Mouse (Mus musculus): ENCODE measurements around the gene Ebf1. TPM values are rescaled to one million over a fixed set of nuclear protein-coding genes. Genes with fewer than 3 reads are reported as not detected.

Ebf1 gene
- polyA plus RNA-seq, 1 experiment from 2014 or later, result 54.5 TPM

- peaks cover 35% of the 10 kb centered on the region for H3K4me1 ChIP-seq (ENCODE audit: control insufficient read depth, insufficient read depth, low read length)
- peak overlapping the region; percentile 58 for H3K9ac ChIP-seq (ENCODE audit: low read depth, low read length)
Measured at GRCm38 (mm10) chr11:44665156-44665682, 48.1 kb downstream of the Ebf1 start.

GRCm38 (mm10) chr11:44665741-44666531 is 48.8 kb downstream of the Ebf1 start:
- Histone ChIP-seq H3K4me3 (ENCODE audit: low read depth, low read length) (peak overlapping the region; percentile 28; the same call in 1 of the 2 replicates), H3K27ac (replicated peaks; ENCODE audit: low read depth, low read length) (peak overlapping the region; percentile 61), H3K4me1 (ENCODE audit: control insufficient read depth, insufficient read depth, low read length) (peaks cover 35% of the 10 kb centered on the region), H3K9ac (ENCODE audit: low read depth, low read length) (peak overlapping the region; percentile 58; the same call in 1 of the 2 replicates), H3K4me2 (ENCODE audit: low read depth, low read length) (peak overlapping the region; percentile 51), H3K27me3 (replicated peaks; ENCODE audit: control insufficient read depth, insufficient read depth, low read length) (no peaks in the 10 kb centered on the region), H3K9me3 (ENCODE audit: control insufficient read depth, low read length) (no peaks in the 10 kb centered on the region), H3K36me3 (ENCODE audit: control insufficient read depth, insufficient read depth, low read length) (no peaks in the 10 kb centered on the region)
- ATAC-seq (ENCODE audit: low read depth) (0 out of 2 replicates have a peak, but pooled peaks have one; percentile 12), DNase-seq (ENCODE audit: low spot score) (no peak)
- WGBS, result 24% methylated on average over 7 of the region's 7 CpGs

More at GRCm38 (mm10) chr11:44665156-44665682, 48.1 kb downstream of the Ebf1 start:
- 3% methylated on average over 18 of the region's 18 CpGs for WGBS
- Histone ChIP-seq H3K9me3 (ENCODE audit: control insufficient read depth, low read length) (no peaks in the 10 kb centered on the region), H3K4me3 (ENCODE audit: low read depth, low read length) (peak overlapping the region; percentile 28), H3K27ac (replicated peaks; ENCODE audit: low read depth, low read length) (peak overlapping the region; percentile 61), H3K27me3 (replicated peaks; ENCODE audit: control insufficient read depth, insufficient read depth, low read length) (no peaks in the 10 kb centered on the region), H3K36me3 (ENCODE audit: control insufficient read depth, insufficient read depth, low read length) (no peaks in the 10 kb centered on the region), H3K4me2 (ENCODE audit: low read depth, low read length) (peak overlapping the region; percentile 51)
- peak; percentile 81 for ATAC-seq (ENCODE audit: low read depth)
- DNase-seq (ENCODE audit: low spot score), result peak; percentile 77

- Histone ChIP-seq H3K9me3 (ENCODE audit: control insufficient read depth, low read length) (no peaks in the 10 kb centered on the region), H3K27me3 (replicated peaks; ENCODE audit: control insufficient read depth, insufficient read depth, low read length) (no peaks in the 10 kb centered on the region), H3K4me3 (ENCODE audit: low read depth, low read length) (no peak overlapping the region), H3K9ac (ENCODE audit: low read depth, low read length) (no peak overlapping the region), H3K4me2 (ENCODE audit: low read depth, low read length) (no peak overlapping the region), H3K27ac (replicated peaks; ENCODE audit: low read depth, low read length) (no peak overlapping the region), H3K4me1 (ENCODE audit: control insufficient read depth, insufficient read depth, low read length) (peaks cover 35% of the 10 kb centered on the region), H3K36me3 (ENCODE audit: control insufficient read depth, insufficient read depth, low read length) (no peaks in the 10 kb centered on the region)
- ATAC-seq (ENCODE audit: low read depth) (no peak), DNase-seq (ENCODE audit: low spot score) (peak; percentile 45)
- 43% methylated on average over 4 of the region's 4 CpGs for WGBS
Measured at GRCm38 (mm10) chr11:44666741-44667140, 49.6 kb downstream of the Ebf1 start.

- 75% methylated on average over 2 of the region's 2 CpGs for WGBS
Measured at GRCm38 (mm10) chr11:44681306-44681705, 64.2 kb downstream of the Ebf1 start.

GRCm38 (mm10) chr11:44681995-44682394 is 64.9 kb downstream of the Ebf1 start:
- Histone ChIP-seq H3K9ac (ENCODE audit: low read depth, low read length) (no peak overlapping the region), H3K27me3 (replicated peaks; ENCODE audit: control insufficient read depth, insufficient read depth, low read length) (no peaks in the 10 kb centered on the region), H3K27ac (replicated peaks; ENCODE audit: low read depth, low read length) (no peak overlapping the region), H3K36me3 (ENCODE audit: control insufficient read depth, insufficient read depth, low read length) (no peaks in the 10 kb centered on the region), H3K4me2 (ENCODE audit: low read depth, low read length) (no peak overlapping the region), H3K4me1 (ENCODE audit: control insufficient read depth, insufficient read depth, low read length) (peaks cover 30% of the 10 kb centered on the region), H3K4me3 (ENCODE audit: low read depth, low read length) (no peak overlapping the region), H3K9me3 (ENCODE audit: control insufficient read depth, low read length) (no peaks in the 10 kb centered on the region)
- ATAC-seq (ENCODE audit: low read depth) (no peak), DNase-seq (ENCODE audit: low spot score) (no peak)
- WGBS, result 96% methylated on average over 4 of the region's 4 CpGs

More at GRCm38 (mm10) chr11:44681306-44681705, 64.2 kb downstream of the Ebf1 start:
- Histone ChIP-seq H3K4me1 (ENCODE audit: control insufficient read depth, insufficient read depth, low read length) (peaks cover 30% of the 10 kb centered on the region), H3K9me3 (ENCODE audit: control insufficient read depth, low read length) (no peaks in the 10 kb centered on the region), H3K27ac (replicated peaks; ENCODE audit: low read depth, low read length) (no peak overlapping the region), H3K4me3 (ENCODE audit: low read depth, low read length) (no peak overlapping the region), H3K9ac (ENCODE audit: low read depth, low read length) (no peak overlapping the region), H3K27me3 (replicated peaks; ENCODE audit: control insufficient read depth, insufficient read depth, low read length) (no peaks in the 10 kb centered on the region), H3K36me3 (ENCODE audit: control insufficient read depth, insufficient read depth, low read length) (no peaks in the 10 kb centered on the region), H3K4me2 (ENCODE audit: low read depth, low read length) (no peak overlapping the region)
- ATAC-seq (ENCODE audit: low read depth) (no peak), DNase-seq (ENCODE audit: low spot score) (no peak)

- Histone ChIP-seq H3K36me3 (ENCODE audit: control insufficient read depth, insufficient read depth, low read length) (no peaks in the 10 kb centered on the region), H3K9ac (ENCODE audit: low read depth, low read length) (no peak overlapping the region), H3K4me3 (ENCODE audit: low read depth, low read length) (no peak overlapping the region), H3K4me1 (ENCODE audit: control insufficient read depth, insufficient read depth, low read length) (peaks cover 30% of the 10 kb centered on the region), H3K4me2 (ENCODE audit: low read depth, low read length) (peak overlapping the region; percentile 32), H3K27ac (replicated peaks; ENCODE audit: low read depth, low read length) (peak overlapping the region; percentile 28; the same call in 1 of the 2 replicates), H3K27me3 (replicated peaks; ENCODE audit: control insufficient read depth, insufficient read depth, low read length) (no peaks in the 10 kb centered on the region), H3K9me3 (ENCODE audit: control insufficient read depth, low read length) (no peaks in the 10 kb centered on the region)
- WGBS, result 31% methylated on average over 18 of the region's 18 CpGs
- DNase-seq (ENCODE audit: low spot score) (no peak), ATAC-seq (ENCODE audit: low read depth) (no peak)
Measured at GRCm38 (mm10) chr11:44682703-44683539, 65.8 kb downstream of the Ebf1 start.

- Histone ChIP-seq H3K4me3 (ENCODE audit: low read depth, low read length) (no peak overlapping the region), H3K4me1 (ENCODE audit: control insufficient read depth, insufficient read depth, low read length) (peaks cover 35% of the 10 kb centered on the region), H3K4me2 (ENCODE audit: low read depth, low read length) (peak overlapping the region; percentile 31), H3K9me3 (ENCODE audit: control insufficient read depth, low read length) (no peaks in the 10 kb centered on the region), H3K9ac (ENCODE audit: low read depth, low read length) (no peak overlapping the region; the same call in 1 of the 2 replicates), H3K27ac (replicated peaks; ENCODE audit: low read depth, low read length) (peak overlapping the region; percentile 74), H3K36me3 (ENCODE audit: control insufficient read depth, insufficient read depth, low read length) (no peaks in the 10 kb centered on the region), H3K27me3 (replicated peaks; ENCODE audit: control insufficient read depth, insufficient read depth, low read length) (no peaks in the 10 kb centered on the region)
- no peak for DNase-seq (ENCODE audit: low spot score)
- WGBS, result 41% methylated on average over 20 of the region's 20 CpGs
- no peak for ATAC-seq (ENCODE audit: low read depth)
Measured at GRCm38 (mm10) chr11:44684486-44685076, 67.5 kb downstream of the Ebf1 start.

- H3K36me3 ChIP-seq (ENCODE audit: control insufficient read depth, insufficient read depth, low read length), result no peaks in the 10 kb centered on the region
- H3K27ac ChIP-seq (replicated peaks; ENCODE audit: low read depth, low read length), result peak overlapping the region; percentile 74
- ATAC-seq (ENCODE audit: low read depth) (no peak), DNase-seq (ENCODE audit: low spot score) (no peak)
- WGBS, result 51% methylated on average over 3 of the region's 3 CpGs
- H3K9me3 ChIP-seq (ENCODE audit: control insufficient read depth, low read length), result no peaks in the 10 kb centered on the region
- H3K27me3 ChIP-seq (replicated peaks; ENCODE audit: control insufficient read depth, insufficient read depth, low read length), result no peaks in the 10 kb centered on the region
- H3K9ac ChIP-seq (ENCODE audit: low read depth, low read length), result no peak overlapping the region
- no peak overlapping the region for H3K4me3 ChIP-seq (ENCODE audit: low read depth, low read length)
- peaks cover 41% of the 10 kb centered on the region for H3K4me1 ChIP-seq (ENCODE audit: control insufficient read depth, insufficient read depth, low read length)
- peak overlapping the region; percentile 51; the same call in 1 of the 2 replicates for H3K4me2 ChIP-seq (ENCODE audit: low read depth, low read length)
Measured at GRCm38 (mm10) chr11:44685129-44685528, 68.0 kb downstream of the Ebf1 start.
